Mouse (Mus musculus) hindbrain, embryonic 16.5 days (tissue): Measurements from ENCODE around the gene Tmem80. TPM values are rescaled to one million over a fixed set of nuclear protein-coding genes. Genes with fewer than 3 reads are reported as not detected.
A peak's percentile ranks its signal among the peaks of the same experiment; 100 is the strongest.

Experiments used
- ATAC-seq: fragments of 200-750 bp; cut with Nextera tagmentation; 2 replicates; pipeline ENCODE4 v1.8.0; 2017; ENCODE audit warnings: moderate TSS enrichment, moderate library complexity
- H3K27ac ChIP-seq: fragments of 300-500 bp; sonication (generic); 2 replicates; pipeline ENCODE4 v1.5.1; 2014; ENCODE audit warnings: low read depth, mild to moderate bottlenecking, control low read depth, low read length, moderate library complexity
- H3K27me3 ChIP-seq: fragments of 300-500 bp; sonication (generic); replicated peaks from 2 replicates; pipeline ENCODE4 v1.6.1; 2014; ENCODE audit warnings: low read length; ENCODE audit not compliant: control insufficient read depth, insufficient read depth
- H3K36me3 ChIP-seq: fragments of 300-500 bp; sonication (generic); 2 replicates; pipeline ENCODE4 v1.6.1; 2014; ENCODE audit warnings: mild to moderate bottlenecking, low read length, moderate library complexity, mixed read lengths; ENCODE audit not compliant: control insufficient read depth, insufficient read depth
- H3K4me1 ChIP-seq: fragments of 300-500 bp; sonication (generic); 2 replicates; pipeline ENCODE4 v1.6.1; 2014; ENCODE audit warnings: low read depth, low read length; ENCODE audit not compliant: control insufficient read depth, insufficient read depth
- H3K4me2 ChIP-seq: fragments of 300-500 bp; sonication (generic); 2 replicates; pipeline ENCODE4 v1.6.1; 2014; ENCODE audit warnings: mild to moderate bottlenecking, low read length, control low read depth, moderate library complexity
- H3K4me3 ChIP-seq: fragments of 300-500 bp; sonication (generic); 2 replicates; pipeline ENCODE4 v1.5.1; 2014; ENCODE audit warnings: mild to moderate bottlenecking, low read length, control low read depth, moderate library complexity
- H3K9ac ChIP-seq: fragments of 300-500 bp; sonication (generic); 2 replicates; pipeline ENCODE4 v1.6.1; 2014; ENCODE audit warnings: low read depth, mild to moderate bottlenecking, control low read depth, low read length, moderate library complexity
- H3K9me3 ChIP-seq: fragments of 300-500 bp; sonication (generic); 2 replicates; pipeline ENCODE4 v1.6.1; 2014; ENCODE audit warnings: mild to moderate bottlenecking, low read length, moderate library complexity; ENCODE audit not compliant: control insufficient read depth
- WGBS: fragments of 180-500 bp; shearing (Covaris S2); extraction: QIAGEN DNeasy Blood & Tissue Kit; methylation state at CpG from one replicate; pipeline ENCODE4 v1.1.7; 2014; 5-methylcytosine and 5-hydroxymethylcytosine counted together
- polyA plus RNA-seq: library from polyadenylated mRNA; unstranded; fragments of >200 nt; fragmentation: Nextera tagmentation; extraction: Ambion mirVana; gene quantifications from 2 replicates; pipeline ENCODE4 v1.2.1, GENCODE M21; 2015

Tmem80 gene
- 48.2 and 52.2 TPM in 2 replicates for polyA plus RNA-seq

GRCm38 (mm10) chr7:141327469-141328372 lies at the start of gene Tmem80, which contains the start of gene Deaf1:
Gene Tmem80 (plus strand): TSS chr7:141327739.
Gene Deaf1 (minus strand): TSS chr7:141327690.
- Histone ChIP-seq H3K9me3 (no peaks in the 10 kb centered on the region), H3K4me2 (peak within 1 kb of the TSS; percentile 82), H3K27me3 (no peaks in the 10 kb centered on the region), H3K4me3 (peak within 1 kb of the TSS; percentile 74), H3K36me3 (peaks cover 9% of the 10 kb centered on the region), H3K27ac (peak within 1 kb of the TSS; percentile 100), H3K4me1 (peaks cover 24% of the 10 kb centered on the region), H3K9ac (peak within 1 kb of the TSS; percentile 94)
- under 1% methylated on average over 104 of the region's 105 CpGs for WGBS
- peak; percentile 96 for ATAC-seq

DNA sequence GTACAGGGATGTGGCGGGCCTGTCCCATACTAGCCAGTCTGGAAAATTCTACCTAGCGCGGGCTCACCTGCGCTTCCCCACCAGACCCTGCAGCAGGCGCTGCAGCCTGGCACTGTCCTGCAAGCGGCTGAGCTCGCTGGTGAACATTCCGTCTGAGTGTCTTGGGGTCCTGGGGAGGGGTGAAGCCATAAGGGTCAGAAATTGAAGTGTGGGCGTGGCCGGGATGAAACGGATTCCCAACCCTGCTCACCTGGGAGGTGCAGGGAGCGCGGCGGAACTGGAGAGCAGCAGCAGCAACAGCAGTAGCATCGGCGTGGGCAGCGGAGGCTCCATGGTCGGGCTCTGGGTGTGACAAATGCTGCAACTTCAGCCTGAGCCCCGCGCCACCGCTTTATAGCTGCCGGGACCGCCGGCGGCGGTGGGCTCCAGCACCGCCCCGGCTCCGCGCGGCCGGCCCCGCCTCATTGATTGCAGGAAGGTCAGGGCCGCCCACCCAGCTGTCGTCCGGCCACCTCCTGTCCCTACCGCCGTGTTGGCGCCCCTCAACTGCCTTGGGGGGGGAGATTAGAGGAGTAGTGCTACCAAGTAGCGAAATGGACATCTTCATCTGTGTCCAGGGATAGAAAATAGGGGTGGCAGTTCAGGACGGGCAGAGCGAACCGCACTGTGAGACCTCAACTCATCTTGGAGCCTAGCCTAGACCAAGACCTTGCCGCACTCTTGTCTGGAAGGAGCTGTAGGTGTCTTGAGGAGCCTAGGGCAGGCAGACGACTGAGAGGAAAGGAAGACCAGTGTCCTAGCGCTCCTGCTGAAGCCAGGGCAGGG lies 48.6 kb upstream of the Tmem80 start, which contains the start of gene Sct:
Gene Sct, minus strand, starts transcription at position 368 of the 825 bp plus-strand sequence.
- peak; percentile 87 for ATAC-seq
- Histone ChIP-seq H3K4me1 (peaks cover 6% of the 10 kb centered on the region), H3K36me3 (no peaks in the 10 kb centered on the region), H3K27me3 (0 out of 2 replicates have a peak, but pooled peaks cover 3% of the 10 kb centered on the region), H3K4me2 (peak within 1 kb of the TSS; percentile 95), H3K9me3 (no peaks in the 10 kb centered on the region), H3K9ac (peak within 1 kb of the TSS; percentile 71), H3K27ac (no peak within 1 kb of the TSS), H3K4me3 (peak within 1 kb of the TSS; percentile 55)
- 2% methylated on average over 46 of the region's 46 CpGs for WGBS

DNA sequence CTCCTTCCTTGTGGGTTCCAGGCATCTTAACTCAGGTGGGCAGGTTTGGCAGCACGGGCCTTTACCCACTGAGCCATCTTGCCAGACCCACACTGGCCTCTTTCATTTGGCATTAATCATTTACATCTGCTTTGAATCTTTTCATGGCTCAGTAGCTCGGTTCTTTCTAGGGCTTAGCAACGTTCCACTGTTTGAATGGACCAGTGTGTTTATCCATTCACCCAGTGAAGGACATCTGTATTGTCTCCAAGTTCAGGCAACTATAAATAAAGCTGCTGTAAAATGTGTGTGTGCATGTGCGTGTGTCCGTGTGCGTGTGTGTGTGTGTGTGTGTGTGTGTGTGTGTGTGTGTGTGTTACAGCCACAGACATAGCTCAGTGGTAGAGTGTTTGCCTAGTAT lies 46.1 kb upstream of the Tmem80 start:
- Histone ChIP-seq H3K4me2 (no peak overlapping the region), H3K4me1 (peaks cover 6% of the 10 kb centered on the region), H3K27me3 (0 out of 2 replicates have a peak, but pooled peaks cover 3% of the 10 kb centered on the region), H3K36me3 (no peaks in the 10 kb centered on the region), H3K4me3 (no peak overlapping the region), H3K27ac (no peak overlapping the region), H3K9ac (no peak overlapping the region), H3K9me3 (no peaks in the 10 kb centered on the region)
- 53% methylated on average over 6 of the region's 6 CpGs for WGBS
- no peak for ATAC-seq

GRCm38 (mm10) chr7:141282756-141283155 lies 44.8 kb upstream of the Tmem80 start:
- H3K4me2 ChIP-seq, result no peak overlapping the region
- 0 out of 2 replicates have a peak, but pooled peaks cover 3% of the 10 kb centered on the region for H3K27me3 ChIP-seq
- ATAC-seq, result no peak
- H3K4me3 ChIP-seq, result no peak overlapping the region
- no peaks in the 10 kb centered on the region for H3K9me3 ChIP-seq
- WGBS, result 89% methylated on average over 4 of the region's 4 CpGs
- H3K4me1 ChIP-seq, result peaks cover 6% of the 10 kb centered on the region
- no peak overlapping the region for H3K27ac ChIP-seq
- H3K36me3 ChIP-seq, result no peaks in the 10 kb centered on the region
- no peak overlapping the region for H3K9ac ChIP-seq

DNA sequence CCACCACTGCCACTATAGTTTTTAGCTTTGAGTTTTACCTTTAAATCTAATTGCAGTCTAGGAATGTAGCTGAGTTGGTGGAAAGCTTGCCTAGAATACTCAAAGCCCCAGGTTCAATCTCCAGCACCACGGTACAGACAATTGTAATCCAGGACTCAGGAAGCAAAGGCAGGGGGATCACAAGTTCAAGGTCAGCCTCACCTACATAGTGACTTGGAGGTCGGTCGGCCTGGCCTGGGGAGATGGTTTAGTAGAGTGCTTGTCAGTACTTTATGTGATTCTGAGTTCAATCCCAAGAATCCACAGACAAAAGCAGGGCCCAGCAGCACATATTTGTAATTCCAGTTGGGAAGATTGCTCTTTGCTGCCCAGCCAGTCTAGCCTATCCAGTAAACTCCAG lies 39.5 kb upstream of the Tmem80 start:
- Histone ChIP-seq H3K9ac (no peak overlapping the region), H3K4me2 (no peak overlapping the region), H3K4me1 (peaks cover 7% of the 10 kb centered on the region), H3K9me3 (no peaks in the 10 kb centered on the region), H3K36me3 (no peaks in the 10 kb centered on the region), H3K4me3 (no peak overlapping the region), H3K27me3 (peaks cover 14% of the 10 kb centered on the region), H3K27ac (no peak overlapping the region)
- 85% methylated on average over 3 of the region's 3 CpGs for WGBS
- no peak for ATAC-seq

- H3K36me3 ChIP-seq, result peaks cover 1% of the 10 kb centered on the region; the same call in 1 of the 2 replicates
- H3K27ac ChIP-seq, result no peak within 1 kb of the TSS
- 2% methylated on average over 42 of the region's 46 CpGs for WGBS
- peak within 1 kb of the TSS; percentile 62 for H3K4me3 ChIP-seq
- H3K9ac ChIP-seq, result peak within 1 kb of the TSS; percentile 76
- peaks cover 34% of the 10 kb centered on the region for H3K27me3 ChIP-seq
- peaks cover 20% of the 10 kb centered on the region for H3K4me1 ChIP-seq
- ATAC-seq, result peak; percentile 57
- peak within 1 kb of the TSS; percentile 99 for H3K4me2 ChIP-seq
- no peaks in the 10 kb centered on the region for H3K9me3 ChIP-seq
Observed at GRCm38 (mm10) chr7:141291921-141292582, 35.5 kb upstream of the Tmem80 start, which contains the start of gene Drd4. Gene Drd4 (plus strand): TSS chr7:141292006.

GRCm38 (mm10) chr7:141292583-141293388 lies 34.8 kb upstream of the Tmem80 start:
- no peaks in the 10 kb centered on the region for H3K9me3 ChIP-seq
- peak overlapping the region; percentile 99 for H3K4me2 ChIP-seq
- no peak overlapping the region; the same call in 1 of the 2 replicates for H3K9ac ChIP-seq
- peaks cover 3% of the 10 kb centered on the region; the same call in 1 of the 2 replicates for H3K36me3 ChIP-seq
- H3K4me3 ChIP-seq, result peak overlapping the region; percentile 62
- WGBS, result 37% methylated on average over 14 of the region's 15 CpGs
- 0 out of 2 replicates have a peak, but pooled peaks have one; percentile 7 for ATAC-seq
- peaks cover 34% of the 10 kb centered on the region for H3K27me3 ChIP-seq
- H3K27ac ChIP-seq, result no peak overlapping the region
- H3K4me1 ChIP-seq, result peaks cover 20% of the 10 kb centered on the region
